Mouse (Mus musculus) stomach, postnatal 0 days (tissue): ENCODE measurements around the gene Fam76b. TPM values are rescaled to one million over a fixed set of nuclear protein-coding genes. Genes with fewer than 3 reads are reported as not detected.

Source experiments
- ATAC-seq: fragments of 200-750 bp; cut with Nextera tagmentation; 2 replicates; pipeline ENCODE4 v1.8.0; 2017; ENCODE audit not compliant: low FRiP score, low TSS enrichment
- DNase-seq: peaks from one replicate; pipeline ENCODE4 v3.0.0-alpha.2; 2016; ENCODE audit warnings: low spot score
- H3K27ac ChIP-seq: fragments of 300-500 bp; sonication (generic); replicated peaks from 2 replicates; pipeline ENCODE4 v1.5.1; 2014; ENCODE audit warnings: mild to moderate bottlenecking, control low read depth
- H3K27me3 ChIP-seq: fragments of 300-500 bp; sonication (generic); 2 replicates; pipeline ENCODE4 v1.6.1; 2014; ENCODE audit warnings: low read length; ENCODE audit not compliant: control insufficient read depth, insufficient read depth
- H3K36me3 ChIP-seq: fragments of 300-500 bp; sonication (generic); 2 replicates; pipeline ENCODE4 v1.6.1; 2014; ENCODE audit warnings: low read length, mixed read lengths; ENCODE audit not compliant: control insufficient read depth, insufficient read depth
- H3K4me1 ChIP-seq: fragments of 300-500 bp; sonication (generic); replicated peaks from 2 replicates; pipeline ENCODE4 v1.6.1; 2014; ENCODE audit warnings: antibody characterized with exemption; ENCODE audit not compliant: control insufficient read depth, insufficient read depth
- H3K4me2 ChIP-seq: fragments of 300-500 bp; sonication (generic); replicated peaks from 2 replicates; pipeline ENCODE4 v1.6.1; 2014; ENCODE audit warnings: low read depth, mild to moderate bottlenecking, control low read depth, moderate library complexity
- H3K4me3 ChIP-seq: fragments of 300-500 bp; sonication (generic); 2 replicates; pipeline ENCODE4 v1.5.1; 2014; ENCODE audit warnings: low read depth, low read length, control low read depth
- H3K9ac ChIP-seq: fragments of 300-500 bp; sonication (generic); 2 replicates; pipeline ENCODE4 v1.6.1; 2014; ENCODE audit warnings: mild to moderate bottlenecking, low read length, control low read depth, mixed read lengths
- H3K9me3 ChIP-seq: fragments of 300-500 bp; sonication (generic); 2 replicates; pipeline ENCODE4 v1.6.1; 2016; ENCODE audit warnings: low read length; ENCODE audit not compliant: control insufficient read depth
- CTCF ChIP-seq: IDR thresholded peaks from 2 replicates; pipeline ENCODE4 v1.5.1; 2016; ENCODE audit warnings: antibody characterized with exemption, low read depth, mild to moderate bottlenecking, moderate library complexity
- EP300 ChIP-seq: optimal IDR thresholded peaks from 2 replicates; pipeline ENCODE3; 2016; ENCODE audit warnings: antibody characterized with exemption
- WGBS: fragments of 180-500 bp; shearing (Covaris S2); extraction: QIAGEN DNeasy Blood & Tissue Kit; methylation state at CpG from one replicate; pipeline ENCODE4 v1.1.7; 2014; 5-methylcytosine and 5-hydroxymethylcytosine counted together
- polyA plus RNA-seq: library from polyadenylated mRNA; unstranded; fragments of >200 nt; fragmentation: Nextera tagmentation; extraction: Ambion mirVana; gene quantifications from 2 replicates; pipeline ENCODE4 v1.2.1, GENCODE M21; 2015

The Fam76b gene
- polyA plus RNA-seq, 1 experiment from 2014 or later = 11.5 TPM

GRCm38 (mm10) chr9:13874359-13874758 lies 46.8 kb downstream of the Fam76b start:
- Histone ChIP-seq H3K27ac (no peak overlapping the region), H3K36me3 (no peaks in the 10 kb centered on the region), H3K4me1 (no peaks in the 10 kb centered on the region), H3K9me3 (no peaks in the 10 kb centered on the region), H3K4me2 (no peak overlapping the region), H3K4me3 (no peak overlapping the region), H3K9ac (no peak overlapping the region), H3K27me3 (no peaks in the 10 kb centered on the region)
- ATAC-seq = 0 out of 2 replicates have a peak, but pooled peaks have one; percentile 15
- 36% methylated on average over 2 of the region's 2 CpGs for WGBS
- TF ChIP-seq EP300 (no peak), CTCF (peak; percentile 65)
- no peak for DNase-seq

DNA sequence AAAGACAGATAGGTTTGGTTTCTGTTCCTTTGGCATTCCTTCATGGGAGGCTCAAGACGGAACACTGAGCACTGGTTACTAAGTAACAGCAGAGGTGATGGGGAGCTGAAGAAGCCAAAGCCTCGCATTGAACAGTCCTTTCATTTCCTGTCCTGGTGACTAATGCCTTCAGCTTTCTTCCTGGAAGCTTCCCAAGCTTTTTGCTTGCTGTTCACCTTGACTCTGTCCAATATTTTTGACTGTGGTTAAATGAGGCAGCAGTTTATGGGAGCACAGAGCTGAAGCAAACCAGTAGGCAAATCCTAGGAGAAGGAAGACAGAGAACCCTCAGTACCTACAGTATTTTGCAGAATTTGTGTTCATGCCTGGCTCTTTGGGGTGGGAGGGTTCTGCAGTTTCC lies 47.8 kb downstream of the Fam76b start:
- Histone ChIP-seq H3K27ac (no peak overlapping the region), H3K27me3 (no peaks in the 10 kb centered on the region), H3K36me3 (no peaks in the 10 kb centered on the region), H3K4me2 (no peak overlapping the region), H3K4me1 (no peaks in the 10 kb centered on the region), H3K9ac (no peak overlapping the region), H3K9me3 (no peaks in the 10 kb centered on the region), H3K4me3 (no peak overlapping the region)
- DNase-seq = no peak
- 25% methylated on average over 2 of the region's 2 CpGs for WGBS
- TF ChIP-seq EP300 (no peak), CTCF (no peak)
- no peak for ATAC-seq

DNA sequence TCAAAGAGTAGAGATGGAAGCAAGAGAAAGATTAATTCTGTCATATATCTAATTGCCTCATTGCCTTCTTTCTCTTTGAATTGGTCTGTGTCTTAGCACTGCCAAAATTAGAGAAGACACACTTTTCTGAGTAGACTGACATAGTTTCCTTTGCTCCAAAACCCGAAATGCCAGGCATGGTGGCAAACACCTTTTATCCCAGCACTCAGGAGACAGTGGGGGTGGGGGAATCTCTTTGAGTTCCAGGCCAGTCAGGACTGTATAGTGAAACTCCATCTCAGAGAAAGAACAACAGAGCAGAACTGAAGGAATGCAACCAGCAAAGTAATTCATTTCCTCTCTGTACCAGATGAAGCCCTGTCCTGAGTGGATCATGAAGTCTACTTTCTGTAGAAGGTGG lies 53.2 kb downstream of the Fam76b start:
- TF ChIP-seq CTCF = no peak
- TF ChIP-seq EP300 = no peak
- no peak overlapping the region for H3K4me2 ChIP-seq
- no peaks in the 10 kb centered on the region for H3K9me3 ChIP-seq
- no peak overlapping the region for H3K4me3 ChIP-seq
- H3K27ac ChIP-seq = no peak overlapping the region
- H3K36me3 ChIP-seq = no peaks in the 10 kb centered on the region
- H3K27me3 ChIP-seq = no peaks in the 10 kb centered on the region
- no peak for ATAC-seq
- peak; percentile 3 for DNase-seq
- no peaks in the 10 kb centered on the region for H3K4me1 ChIP-seq
- no peak overlapping the region for H3K9ac ChIP-seq
- WGBS = 50% methylated on average over 1 of the region's 1 CpGs

DNA sequence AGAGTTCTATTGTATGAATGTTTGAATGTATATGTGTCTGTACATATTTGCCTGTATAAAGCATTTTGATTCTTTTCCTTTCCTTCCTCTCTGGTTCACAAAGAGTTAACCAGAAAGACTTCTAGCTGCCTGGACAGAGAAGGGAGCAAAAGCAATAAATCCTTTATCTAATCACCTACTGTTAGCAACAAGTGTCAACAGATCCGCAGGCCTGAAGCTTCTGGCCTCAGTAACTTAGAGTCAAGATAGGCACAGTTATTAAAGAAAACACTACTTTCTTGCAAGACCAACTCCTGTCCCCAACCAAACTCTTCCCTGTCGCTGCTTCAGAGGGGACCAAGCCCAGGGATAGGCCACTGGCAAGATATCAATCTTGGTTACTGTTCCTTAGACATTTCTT lies 55.0 kb downstream of the Fam76b start:
- 10% methylated on average over 2 of the region's 2 CpGs for WGBS

DNA sequence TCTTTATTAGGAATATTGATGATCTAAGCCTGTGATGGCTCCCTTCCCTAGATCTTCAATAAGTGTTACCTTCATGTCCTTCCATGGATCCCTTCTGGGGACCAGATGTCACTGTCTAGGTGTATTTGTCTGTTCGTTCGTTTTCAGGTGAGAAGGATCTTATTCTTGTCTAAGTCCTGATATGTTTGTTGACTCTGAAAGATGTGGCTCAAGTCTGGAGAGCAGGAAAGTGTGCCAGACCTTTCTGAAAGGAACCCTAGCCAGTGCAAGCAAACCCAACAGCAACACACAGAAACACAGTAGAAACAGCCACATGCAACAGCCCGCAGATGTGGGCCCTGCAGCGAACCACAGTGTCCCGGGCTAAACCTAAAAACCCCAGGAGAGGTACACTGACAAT lies 61.5 kb downstream of the Fam76b start:
- H3K36me3 ChIP-seq = no peaks in the 10 kb centered on the region
- H3K4me1 ChIP-seq = no peaks in the 10 kb centered on the region
- H3K9ac ChIP-seq = no peak overlapping the region
- TF ChIP-seq CTCF = no peak
- TF ChIP-seq EP300 = no peak
- DNase-seq (no peak), ATAC-seq (no peak)
- no peaks in the 10 kb centered on the region for H3K9me3 ChIP-seq
- no peak overlapping the region for H3K27ac ChIP-seq
- H3K4me3 ChIP-seq = no peak overlapping the region
- H3K27me3 ChIP-seq = no peaks in the 10 kb centered on the region
- 73% methylated on average over 5 of the region's 5 CpGs for WGBS
- H3K4me2 ChIP-seq = no peak overlapping the region

More for the DNA sequence above, 55.0 kb downstream of the Fam76b start:
- Histone ChIP-seq H3K27ac (no peak overlapping the region), H3K9me3 (no peaks in the 10 kb centered on the region), H3K4me1 (no peaks in the 10 kb centered on the region), H3K36me3 (no peaks in the 10 kb centered on the region), H3K27me3 (no peaks in the 10 kb centered on the region), H3K4me3 (no peak overlapping the region), H3K4me2 (no peak overlapping the region), H3K9ac (no peak overlapping the region)
- no peak for TF ChIP-seq CTCF
- no peak for TF ChIP-seq EP300
- peak; percentile 7 for DNase-seq
- ATAC-seq = no peak

DNA sequence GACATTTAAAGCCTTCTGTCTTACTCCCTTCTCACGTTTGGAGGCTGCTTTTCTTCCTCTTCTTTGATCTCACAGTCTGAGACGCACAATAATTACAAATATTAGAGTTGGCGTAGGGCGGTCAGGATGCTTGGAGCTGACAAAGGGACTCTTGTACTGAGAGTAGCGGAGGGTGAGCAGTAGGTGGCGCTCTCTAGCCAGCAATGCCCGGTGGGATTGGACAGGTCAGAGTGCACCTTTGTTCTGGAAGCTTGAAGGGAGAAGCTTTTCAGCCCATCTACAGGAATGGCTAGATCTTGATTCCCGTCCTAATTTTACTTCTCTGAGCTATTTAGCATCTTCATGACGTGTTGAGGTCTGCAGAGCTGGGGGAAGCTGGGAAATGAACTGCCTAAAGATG lies 62.1 kb downstream of the Fam76b start:
- peak; percentile 89 for ATAC-seq
- TF ChIP-seq EP300 (no peak), CTCF (peak; percentile 98)
- DNase-seq = peak; percentile 84
- no peak overlapping the region for H3K9ac ChIP-seq
- H3K4me2 ChIP-seq = no peak overlapping the region
- H3K4me3 ChIP-seq = no peak overlapping the region
- no peaks in the 10 kb centered on the region for H3K9me3 ChIP-seq
- 5% methylated on average over 9 of the region's 9 CpGs for WGBS
- H3K27me3 ChIP-seq = no peaks in the 10 kb centered on the region
- H3K36me3 ChIP-seq = no peaks in the 10 kb centered on the region
- no peak overlapping the region for H3K27ac ChIP-seq
- H3K4me1 ChIP-seq = no peaks in the 10 kb centered on the region
